Mouse (Mus musculus) spleen, adult 2 months (tissue): Measurements from ENCODE around the gene Sema6b. TPM values are rescaled to one million over a fixed set of nuclear protein-coding genes. Genes with fewer than 3 reads are reported as not detected.

Source experiments
- DNase-seq, 2 experiments: peaks; one replicate each; pipeline versions ENCODE4 v3.0.0 to v3.0.0-alpha.2; 2012 to 2021; ENCODE audit warnings: low spot score in 2 of 2, low read depth in 1 of 2
- H3K27ac ChIP-seq: fragments of 200-500 bp; 2 replicates; pipeline ENCODE4 v1.5.1; 2012; ENCODE audit warnings: low read length, inconsistent platforms; ENCODE audit not compliant: insufficient read depth
- H3K27me3 ChIP-seq: fragments of 200-500 bp; 2 replicates; pipeline ENCODE4 v1.6.1; 2012; ENCODE audit warnings: mild to moderate bottlenecking, moderate library complexity, low read length, inconsistent platforms; ENCODE audit not compliant: control insufficient read depth, insufficient read depth
- H3K36me3 ChIP-seq: fragments of 200-500 bp; 2 replicates; pipeline ENCODE4 v1.6.1; 2012; ENCODE audit warnings: mild to moderate bottlenecking, low read length, inconsistent platforms; ENCODE audit not compliant: control insufficient read depth, insufficient read depth
- H3K4me1 ChIP-seq: fragments of 200-500 bp; 2 replicates; pipeline ENCODE4 v1.6.1; 2011; ENCODE audit warnings: inconsistent platforms; ENCODE audit not compliant: control insufficient read depth, insufficient read depth, insufficient read length
- H3K4me3 ChIP-seq: fragments of 200-500 bp; 2 replicates; pipeline ENCODE4 v1.5.1; 2011; ENCODE audit warnings: mild to moderate bottlenecking, inconsistent platforms; ENCODE audit not compliant: insufficient read depth, insufficient read length; ENCODE audit errors: extremely low read depth
- CTCF ChIP-seq: fragments of 200-500 bp; IDR thresholded peaks from 2 replicates; pipeline ENCODE4 v1.5.1; 2011; ENCODE audit warnings: mild to moderate bottlenecking, inconsistent platforms; ENCODE audit not compliant: insufficient read depth, insufficient read length, insufficient replicate concordance; ENCODE audit errors: extremely low read depth
- POLR2A ChIP-seq: fragments of 200-500 bp; IDR thresholded peaks from 2 replicates; pipeline ENCODE4 v1.6.1; 2011; ENCODE audit warnings: low read depth, low read length, inconsistent platforms
- WGBS: fragments of 180-500 bp; shearing (Covaris S2); methylation state at CpG from one replicate; pipeline ENCODE4 v1.1.7; 2018; 5-methylcytosine and 5-hydroxymethylcytosine counted together
- polyA plus RNA-seq: library from polyadenylated mRNA; depleted of rRNA; stranded (reverse); fragments of >200 nt; gene quantifications from 2 replicates; pipeline ENCODE4 v1.2.3, GENCODE M21; 2012

Gene Sema6b
- polyA plus RNA-seq, 1 experiment = 9.1 TPM

- Histone ChIP-seq H3K4me3 (no peak overlapping the region), H3K36me3 (peaks cover 6% of the 10 kb centered on the region), H3K4me1 (no peaks in the 10 kb centered on the region), H3K27ac (no peak overlapping the region), H3K27me3 (no peaks in the 10 kb centered on the region)
- no peak for TF ChIP-seq CTCF
- no peak for TF ChIP-seq POLR2A
- WGBS = 94% methylated on average over 17 of the region's 17 CpGs
- no peak for DNase-seq
Measured at GRCm38 (mm10) chr17:56171881-56172280, 31.7 kb upstream of the Sema6b start.

GRCm38 (mm10) chr17:56171456-56171855, 31.3 kb upstream of the Sema6b start:
- no peak for DNase-seq
- Histone ChIP-seq H3K4me1 (no peaks in the 10 kb centered on the region), H3K27ac (no peak overlapping the region), H3K36me3 (peaks cover 1% of the 10 kb centered on the region; the same call in 1 of the 2 replicates), H3K27me3 (no peaks in the 10 kb centered on the region), H3K4me3 (no peak overlapping the region)
- no peak for TF ChIP-seq POLR2A
- no peak for TF ChIP-seq CTCF
- 88% methylated on average over 9 of the region's 9 CpGs for WGBS

GRCm38 (mm10) chr17:56170636-56171035, 30.5 kb upstream of the Sema6b start:
- 86% methylated on average over 10 of the region's 10 CpGs for WGBS
- DNase-seq = no peak
- no peaks in the 10 kb centered on the region for H3K27me3 ChIP-seq
- no peaks in the 10 kb centered on the region for H3K4me1 ChIP-seq
- H3K27ac ChIP-seq = 0 out of 2 replicates have a peak overlapping the region, but pooled peaks have one; percentile 8
- TF ChIP-seq POLR2A (no peak), CTCF (no peak)
- H3K4me3 ChIP-seq = no peak overlapping the region
- no peaks in the 10 kb centered on the region for H3K36me3 ChIP-seq

GRCm38 (mm10) chr17:56169830-56170229, 29.7 kb upstream of the Sema6b start:
- Histone ChIP-seq H3K27ac (0 out of 2 replicates have a peak overlapping the region, but pooled peaks have one; percentile 8), H3K4me1 (no peaks in the 10 kb centered on the region), H3K4me3 (no peak overlapping the region), H3K27me3 (no peaks in the 10 kb centered on the region), H3K36me3 (no peaks in the 10 kb centered on the region)
- no peak for DNase-seq
- no peak for TF ChIP-seq POLR2A
- no peak for TF ChIP-seq CTCF
- 53% methylated on average over 6 of the region's 6 CpGs for WGBS

GRCm38 (mm10) chr17:56165671-56166070, 25.5 kb upstream of the Sema6b start:
- H3K4me3 ChIP-seq = no peak overlapping the region

GRCm38 (mm10) chr17:56164510-56164909, 24.4 kb upstream of the Sema6b start:
- no peak for DNase-seq
- H3K4me1 ChIP-seq = no peaks in the 10 kb centered on the region; the same call in 1 of the 2 replicates
- H3K36me3 ChIP-seq = no peaks in the 10 kb centered on the region
- 49% methylated on average over 3 of the region's 3 CpGs for WGBS
- H3K27ac ChIP-seq = no peak overlapping the region
- no peak overlapping the region for H3K4me3 ChIP-seq
- H3K27me3 ChIP-seq = no peaks in the 10 kb centered on the region
- TF ChIP-seq POLR2A = no peak
- TF ChIP-seq CTCF = no peak

More at GRCm38 (mm10) chr17:56165671-56166070, 25.5 kb upstream of the Sema6b start:
- H3K27me3 ChIP-seq = no peaks in the 10 kb centered on the region
- no peak overlapping the region for H3K27ac ChIP-seq
- TF ChIP-seq POLR2A (no peak), CTCF (no peak)
- 85% methylated on average over 11 of the region's 11 CpGs for WGBS
- DNase-seq = no peak
- H3K4me1 ChIP-seq = no peaks in the 10 kb centered on the region; the same call in 1 of the 2 replicates
- H3K36me3 ChIP-seq = no peaks in the 10 kb centered on the region

- TF ChIP-seq POLR2A (no peak; the same call in 1 of the 2 replicates), CTCF (no peak)
- no peaks in the 10 kb centered on the region for H3K27me3 ChIP-seq
- H3K4me1 ChIP-seq = no peaks in the 10 kb centered on the region; the same call in 1 of the 2 replicates
- 60% methylated on average over 6 of the region's 6 CpGs for WGBS
- H3K4me3 ChIP-seq = peak overlapping the region; percentile 29; the same call in 1 of the 2 replicates
- peak overlapping the region; percentile 78 for H3K27ac ChIP-seq
- peak; percentile 28 to 40 for DNase-seq
- H3K36me3 ChIP-seq = no peaks in the 10 kb centered on the region
Measured at GRCm38 (mm10) chr17:56163523-56164102, 23.5 kb upstream of the Sema6b start.
